Mouse (Mus musculus) thymus, postnatal 36 days (tissue): ENCODE results near the gene Agbl5.

Experiments used
- DNase-seq, 2 experiments: peaks; one replicate each; pipeline ENCODE4 v3.0.0; 2022; ENCODE audit warnings: mixed read lengths in 2 of 2

The Agbl5 gene

GRCm38 (mm10) chr5:30921256-30922033 lies 33.0 kb downstream of the Agbl5 start, which contains the start of gene Khk:
TSS of gene Khk (plus strand) at chr5:30921431.
- peak; percentile 90 to 93 for DNase-seq

- no peak for DNase-seq
Measured at GRCm38 (mm10) chr5:30922581-30923041, 34.1 kb downstream of the Agbl5 start.

- DNase-seq: no peak
Measured at GRCm38 (mm10) chr5:30923119-30923518, 34.6 kb downstream of the Agbl5 start.

GRCm38 (mm10) chr5:30924614-30925013 lies 36.1 kb downstream of the Agbl5 start:
- no peak for DNase-seq

GRCm38 (mm10) chr5:30925217-30925616 lies 36.7 kb downstream of the Agbl5 start:
- no peak for DNase-seq

GRCm38 (mm10) chr5:30926073-30926472 lies 37.6 kb downstream of the Agbl5 start:
- DNase-seq: no peak

GRCm38 (mm10) chr5:30927945-30928529 lies 39.5 kb downstream of the Agbl5 start:
- no peak for DNase-seq

GRCm38 (mm10) chr5:30930121-30930520 lies 41.6 kb downstream of the Agbl5 start:
- DNase-seq: peak; percentile 43 to 49

GRCm38 (mm10) chr5:30930846-30931245 lies 42.4 kb downstream of the Agbl5 start:
- no peak for DNase-seq

- DNase-seq: no peak
Measured at GRCm38 (mm10) chr5:30931378-30931777, 42.9 kb downstream of the Agbl5 start.

GRCm38 (mm10) chr5:30933705-30934104 lies 45.2 kb downstream of the Agbl5 start:
- DNase-seq: no peak

GRCm38 (mm10) chr5:30934725-30935461 lies 46.4 kb downstream of the Agbl5 start:
- no peak for DNase-seq

- DNase-seq: no peak
Measured at GRCm38 (mm10) chr5:30943004-30943403, 54.5 kb downstream of the Agbl5 start.

- DNase-seq: no peak
Measured at GRCm38 (mm10) chr5:30944344-30944743, 55.9 kb downstream of the Agbl5 start.

- peak; percentile 24 to 36 for DNase-seq
Measured at GRCm38 (mm10) chr5:30944956-30945781, 56.7 kb downstream of the Agbl5 start, which contains the start of gene Cgref1. TSS of gene Cgref1 (minus strand) at chr5:30945591.

- DNase-seq: no peak
Measured at GRCm38 (mm10) chr5:30948620-30949019, 60.1 kb downstream of the Agbl5 start.

GRCm38 (mm10) chr5:30949654-30950326 lies 61.3 kb downstream of the Agbl5 start:
- DNase-seq: peak; percentile 94 to 97

GRCm38 (mm10) chr5:30950451-30950850 lies 62.0 kb downstream of the Agbl5 start:
- DNase-seq: no peak

GRCm38 (mm10) chr5:30950922-30951321 lies 62.4 kb downstream of the Agbl5 start:
- no peak for DNase-seq

GRCm38 (mm10) chr5:30951706-30952105 lies 63.2 kb downstream of the Agbl5 start:
- no peak for DNase-seq

GRCm38 (mm10) chr5:30952551-30952950 lies 64.1 kb downstream of the Agbl5 start:
- no peak for DNase-seq

GRCm38 (mm10) chr5:30954065-30954464 lies 65.6 kb downstream of the Agbl5 start:
- no peak for DNase-seq
